Mouse (Mus musculus): ENCODE results near the gene Slc9a3r2.
A peak's percentile ranks its signal among the peaks of the same experiment; 100 is the strongest.

The Slc9a3r2 gene

GRCm38 (mm10) chr17:24635694-24636093, 14.4 kb downstream of the Slc9a3r2 start:
- DNase-seq = no peak

GRCm38 (mm10) chr17:24635024-24635423, 15.1 kb downstream of the Slc9a3r2 start:
- no peak for DNase-seq

- DNase-seq = no peak
These were observed 16.3 kb downstream of the Slc9a3r2 start for GRCm38 (mm10) chr17:24633831-24634230.

GRCm38 (mm10) chr17:24632813-24633449, 17.2 kb downstream of the Slc9a3r2 start:
- DNase-seq = peak in 1 of 2 experiments; percentile 37

- DNase-seq = peak; percentile 85 to 87
These were observed 17.8 kb downstream of the Slc9a3r2 start, which contains the start of the genes Tsc2 and Nthl1 for GRCm38 (mm10) chr17:24632167-24632812. Gene Tsc2 (minus strand): TSS chr17:24632630. Gene Nthl1 (plus strand): TSS chr17:24632680.

GRCm38 (mm10) chr17:24630072-24630471, 20.1 kb downstream of the Slc9a3r2 start:
- DNase-seq = no peak

- DNase-seq = peak; percentile 92 to 93
These were observed 21.5 kb downstream of the Slc9a3r2 start for GRCm38 (mm10) chr17:24628646-24629045.

GRCm38 (mm10) chr17:24625472-24625871, 24.7 kb downstream of the Slc9a3r2 start:
- DNase-seq = no peak

- DNase-seq = no peak
These were observed 32.4 kb downstream of the Slc9a3r2 start for GRCm38 (mm10) chr17:24617561-24618194.

GRCm38 (mm10) chr17:24610711-24611110, 39.4 kb downstream of the Slc9a3r2 start:
- no peak for DNase-seq

GRCm38 (mm10) chr17:24608874-24609273, 41.3 kb downstream of the Slc9a3r2 start:
- peak in 1 of 2 experiments; percentile 42 for DNase-seq

GRCm38 (mm10) chr17:24608370-24608769, 41.8 kb downstream of the Slc9a3r2 start:
- DNase-seq = no peak

- no peak for DNase-seq
These were observed 45.6 kb downstream of the Slc9a3r2 start for GRCm38 (mm10) chr17:24604557-24604956.

GRCm38 (mm10) chr17:24603961-24604360, 46.2 kb downstream of the Slc9a3r2 start:
- no peak for DNase-seq

- DNase-seq = peak; percentile 49 to 64
These were observed 49.6 kb downstream of the Slc9a3r2 start for GRCm38 (mm10) chr17:24600502-24600901.

GRCm38 (mm10) chr17:24597989-24598388, 52.1 kb downstream of the Slc9a3r2 start:
- no peak for DNase-seq

GRCm38 (mm10) chr17:24596471-24597183, 53.5 kb downstream of the Slc9a3r2 start:
- peak; percentile 89 for DNase-seq

GRCm38 (mm10) chr17:24596073-24596466, 54.1 kb downstream of the Slc9a3r2 start:
- DNase-seq = peak; percentile 36 to 43

- DNase-seq = peak; percentile 72 to 76
These were observed 54.7 kb downstream of the Slc9a3r2 start for GRCm38 (mm10) chr17:24595126-24596072.

GRCm38 (mm10) chr17:24593992-24594890, 55.9 kb downstream of the Slc9a3r2 start:
- DNase-seq = peak; percentile 49 to 65

- DNase-seq = no peak
These were observed 56.9 kb downstream of the Slc9a3r2 start for GRCm38 (mm10) chr17:24593248-24593647.

All from cerebellum, postnatal 25 days (tissue).